Mouse (Mus musculus): Measurements from ENCODE around the gene Kdm5a. TPM values are rescaled to one million over a fixed set of nuclear protein-coding genes. Genes with fewer than 3 reads are reported as not detected.

The Kdm5a gene
- polyA plus RNA-seq, 1 experiment from 2014 or later: 41.5 TPM

DNA sequence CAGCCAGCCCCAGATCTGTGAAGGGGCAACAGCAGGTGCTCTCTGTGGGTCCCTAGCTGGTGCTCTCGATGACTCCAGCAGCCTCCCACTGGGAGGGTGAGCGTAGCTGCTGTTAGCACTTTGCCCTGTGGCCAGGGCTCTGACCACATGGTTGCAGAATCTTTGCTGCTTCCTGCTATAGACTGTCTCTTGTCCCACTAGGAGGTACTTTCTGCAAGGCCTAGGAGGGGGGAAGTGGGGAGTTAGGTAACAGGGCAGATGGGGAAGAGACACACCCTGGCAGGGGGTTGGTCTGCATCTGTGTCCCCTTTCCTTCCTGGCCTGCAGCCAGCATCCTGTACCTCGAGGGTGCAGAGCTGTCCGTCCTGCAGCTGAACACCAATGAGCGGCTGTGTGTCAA is 109.5 kb downstream of the Kdm5a start:
- ATAC-seq (no peak), DNase-seq (ENCODE audit: low spot score) (peak; percentile 19)
- Histone ChIP-seq H3K36me3 (ENCODE audit: control insufficient read depth, insufficient read depth, low read length) (no peaks in the 10 kb centered on the region), H3K9ac (ENCODE audit: low read length) (no peak overlapping the region), H3K4me3 (ENCODE audit: low read depth, low read length) (no peak overlapping the region), H3K9me3 (replicated peaks; ENCODE audit: control insufficient read depth, low read length) (no peaks in the 10 kb centered on the region), H3K4me2 (ENCODE audit: low read length) (no peak overlapping the region), H3K27ac (ENCODE audit: low read depth, low read length) (0 out of 2 replicates have a peak overlapping the region, but pooled peaks have one; percentile 9), H3K27me3 (replicated peaks; ENCODE audit: control insufficient read depth, insufficient read depth, low read length) (no peaks in the 10 kb centered on the region), H3K4me1 (ENCODE audit: control insufficient read depth, insufficient read depth, low read length) (peaks cover 25% of the 10 kb centered on the region)
- WGBS: 41% methylated on average over 5 of the region's 5 CpGs

DNA sequence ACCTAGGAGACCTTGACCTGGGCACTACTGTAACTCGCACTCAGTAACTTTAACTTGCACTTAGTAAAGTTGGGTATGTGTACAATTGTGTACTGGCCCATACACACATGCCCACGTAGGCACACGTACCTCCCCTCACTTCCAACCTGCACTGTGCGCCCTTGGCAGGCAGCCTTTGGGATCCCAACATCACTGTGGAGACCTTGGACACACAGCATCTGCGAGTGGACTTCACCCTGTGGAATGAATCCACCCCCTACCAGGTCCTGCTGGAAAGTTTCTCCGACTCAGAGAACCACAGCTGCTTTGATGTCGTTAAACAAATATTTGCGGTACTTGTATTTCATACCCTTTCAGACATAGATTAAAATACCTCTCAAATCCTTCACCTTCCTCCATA is 111.4 kb downstream of the Kdm5a start:
- H3K9ac ChIP-seq (ENCODE audit: low read length): no peak overlapping the region
- peaks cover 25% of the 10 kb centered on the region for H3K4me1 ChIP-seq (ENCODE audit: control insufficient read depth, insufficient read depth, low read length)
- H3K4me3 ChIP-seq (ENCODE audit: low read depth, low read length): no peak overlapping the region
- no peaks in the 10 kb centered on the region for H3K27me3 ChIP-seq (replicated peaks; ENCODE audit: control insufficient read depth, insufficient read depth, low read length)
- no peaks in the 10 kb centered on the region for H3K9me3 ChIP-seq (replicated peaks; ENCODE audit: control insufficient read depth, low read length)
- H3K4me2 ChIP-seq (ENCODE audit: low read length): no peak overlapping the region
- 81% methylated on average over 8 of the region's 8 CpGs for WGBS
- ATAC-seq: no peak
- H3K27ac ChIP-seq (ENCODE audit: low read depth, low read length): no peak overlapping the region
- H3K36me3 ChIP-seq (ENCODE audit: control insufficient read depth, insufficient read depth, low read length): 0 out of 2 replicates have a peak, but pooled peaks cover 2% of the 10 kb centered on the region
- no peak for DNase-seq (ENCODE audit: low spot score)

DNA sequence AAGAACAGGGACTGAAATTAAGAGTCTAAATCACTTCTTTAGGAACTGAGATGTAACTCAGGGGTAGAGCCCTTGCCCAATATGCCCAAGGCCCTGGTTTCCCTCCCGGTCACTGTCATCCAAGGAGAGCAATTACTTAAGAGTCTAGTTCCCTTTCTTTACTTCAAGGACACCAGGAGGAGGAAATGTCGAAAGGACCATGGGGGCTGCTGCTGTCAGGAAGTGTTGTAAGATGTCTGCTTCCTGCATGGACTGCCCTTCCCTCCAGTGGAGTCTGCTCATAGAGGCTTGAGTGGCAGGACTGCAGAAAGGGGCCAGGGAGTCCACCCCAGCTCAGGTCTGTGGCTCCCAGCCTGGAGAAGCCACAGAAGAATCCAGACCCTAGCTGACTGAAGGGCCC is 115.4 kb downstream of the Kdm5a start:
- Histone ChIP-seq H3K4me3 (ENCODE audit: low read depth, low read length) (no peak overlapping the region), H3K27ac (ENCODE audit: low read depth, low read length) (no peak overlapping the region), H3K4me2 (ENCODE audit: low read length) (no peak overlapping the region), H3K27me3 (replicated peaks; ENCODE audit: control insufficient read depth, insufficient read depth, low read length) (no peaks in the 10 kb centered on the region), H3K9ac (ENCODE audit: low read length) (no peak overlapping the region), H3K4me1 (ENCODE audit: control insufficient read depth, insufficient read depth, low read length) (peaks cover under 1% of the 10 kb centered on the region; the same call in 1 of the 2 replicates), H3K9me3 (replicated peaks; ENCODE audit: control insufficient read depth, low read length) (no peaks in the 10 kb centered on the region), H3K36me3 (ENCODE audit: control insufficient read depth, insufficient read depth, low read length) (0 out of 2 replicates have a peak, but pooled peaks cover 5% of the 10 kb centered on the region)
- no peak for DNase-seq (ENCODE audit: low spot score)
- ATAC-seq: no peak
- WGBS: 96% methylated on average over 2 of the region's 2 CpGs

DNA sequence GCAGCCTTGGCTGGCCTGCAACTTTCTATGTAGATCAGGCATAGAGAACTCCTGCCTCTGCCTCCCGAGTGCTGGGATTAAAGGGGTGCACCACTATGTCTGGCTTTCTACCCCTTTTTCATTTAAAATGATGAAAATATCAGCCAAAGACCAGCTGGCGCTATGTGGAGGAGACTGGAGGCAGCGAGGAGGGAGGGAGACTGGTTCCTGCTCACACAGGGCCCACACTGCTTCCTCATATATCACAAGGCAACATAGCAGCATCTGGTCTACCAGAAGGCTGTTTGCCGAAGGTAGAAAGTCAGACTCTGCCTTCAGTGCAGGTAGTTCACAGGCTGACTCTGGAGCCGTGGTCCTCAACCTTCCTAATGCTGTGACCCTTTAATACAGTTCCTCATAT is 116.4 kb downstream of the Kdm5a start:
- no peak overlapping the region for H3K9ac ChIP-seq (ENCODE audit: low read length)
- DNase-seq (ENCODE audit: low spot score) (no peak), ATAC-seq (no peak)
- H3K27ac ChIP-seq (ENCODE audit: low read depth, low read length): no peak overlapping the region
- no peaks in the 10 kb centered on the region for H3K27me3 ChIP-seq (replicated peaks; ENCODE audit: control insufficient read depth, insufficient read depth, low read length)
- no peak overlapping the region for H3K4me3 ChIP-seq (ENCODE audit: low read depth, low read length)
- no peak overlapping the region for H3K4me2 ChIP-seq (ENCODE audit: low read length)
- 88% methylated on average over 5 of the region's 5 CpGs for WGBS
- 0 out of 2 replicates have a peak, but pooled peaks cover 5% of the 10 kb centered on the region for H3K36me3 ChIP-seq (ENCODE audit: control insufficient read depth, insufficient read depth, low read length)
- no peaks in the 10 kb centered on the region for H3K9me3 ChIP-seq (replicated peaks; ENCODE audit: control insufficient read depth, low read length)
- H3K4me1 ChIP-seq (ENCODE audit: control insufficient read depth, insufficient read depth, low read length): no peaks in the 10 kb centered on the region

DNA sequence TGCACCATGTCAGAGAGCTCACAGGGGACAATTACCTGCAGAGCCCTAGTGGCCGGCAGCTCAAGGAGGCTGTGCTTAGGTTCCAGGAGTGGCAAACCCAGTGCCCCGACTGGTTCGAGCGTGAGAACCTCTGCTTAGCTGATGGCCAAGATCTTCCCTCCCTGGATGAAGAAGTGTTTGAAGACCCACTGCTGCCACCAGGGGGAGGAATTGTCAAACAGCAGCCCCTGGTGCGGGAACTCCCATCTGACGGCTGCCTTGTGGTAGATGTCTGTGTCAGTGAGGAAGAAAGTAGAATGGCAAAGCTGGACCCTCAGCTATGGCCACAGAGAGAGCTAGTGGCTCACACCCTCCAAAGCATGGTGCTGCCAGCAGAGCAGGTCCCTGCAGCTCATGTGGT is 117.6 kb downstream of the Kdm5a start:
- Histone ChIP-seq H3K27me3 (replicated peaks; ENCODE audit: control insufficient read depth, insufficient read depth, low read length) (no peaks in the 10 kb centered on the region), H3K4me2 (ENCODE audit: low read length) (no peak overlapping the region), H3K9me3 (replicated peaks; ENCODE audit: control insufficient read depth, low read length) (no peaks in the 10 kb centered on the region), H3K4me1 (ENCODE audit: control insufficient read depth, insufficient read depth, low read length) (no peaks in the 10 kb centered on the region), H3K4me3 (ENCODE audit: low read depth, low read length) (no peak overlapping the region), H3K27ac (ENCODE audit: low read depth, low read length) (no peak overlapping the region), H3K9ac (ENCODE audit: low read length) (no peak overlapping the region), H3K36me3 (ENCODE audit: control insufficient read depth, insufficient read depth, low read length) (0 out of 2 replicates have a peak, but pooled peaks cover 5% of the 10 kb centered on the region)
- DNase-seq (ENCODE audit: low spot score): no peak
- ATAC-seq: no peak
- WGBS: 90% methylated on average over 6 of the region's 6 CpGs

DNA sequence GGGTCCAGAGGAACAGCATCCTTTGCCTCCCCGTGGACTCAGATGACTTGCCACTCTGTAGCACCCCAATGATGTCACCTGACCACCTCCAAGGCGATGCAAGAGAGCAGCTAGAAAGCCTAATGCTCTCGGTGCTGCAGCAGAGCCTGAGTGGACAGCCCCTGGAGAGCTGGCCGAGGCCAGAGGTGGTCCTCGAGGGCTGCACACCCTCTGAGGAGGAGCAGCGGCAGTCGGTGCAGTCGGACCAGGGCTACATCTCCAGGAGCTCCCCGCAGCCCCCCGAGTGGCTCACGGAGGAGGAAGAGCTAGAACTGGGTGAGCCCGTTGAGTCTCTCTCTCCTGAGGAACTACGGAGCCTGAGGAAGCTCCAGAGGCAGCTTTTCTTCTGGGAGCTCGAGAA is 118.1 kb downstream of the Kdm5a start:
- Histone ChIP-seq H3K4me2 (ENCODE audit: low read length) (no peak overlapping the region), H3K4me1 (ENCODE audit: control insufficient read depth, insufficient read depth, low read length) (no peaks in the 10 kb centered on the region), H3K27ac (ENCODE audit: low read depth, low read length) (no peak overlapping the region), H3K36me3 (ENCODE audit: control insufficient read depth, insufficient read depth, low read length) (0 out of 2 replicates have a peak, but pooled peaks cover 5% of the 10 kb centered on the region), H3K4me3 (ENCODE audit: low read depth, low read length) (no peak overlapping the region), H3K9me3 (replicated peaks; ENCODE audit: control insufficient read depth, low read length) (no peaks in the 10 kb centered on the region), H3K9ac (ENCODE audit: low read length) (no peak overlapping the region), H3K27me3 (replicated peaks; ENCODE audit: control insufficient read depth, insufficient read depth, low read length) (no peaks in the 10 kb centered on the region)
- WGBS: 90% methylated on average over 14 of the region's 14 CpGs
- no peak for ATAC-seq
- DNase-seq (ENCODE audit: low spot score): no peak

DNA sequence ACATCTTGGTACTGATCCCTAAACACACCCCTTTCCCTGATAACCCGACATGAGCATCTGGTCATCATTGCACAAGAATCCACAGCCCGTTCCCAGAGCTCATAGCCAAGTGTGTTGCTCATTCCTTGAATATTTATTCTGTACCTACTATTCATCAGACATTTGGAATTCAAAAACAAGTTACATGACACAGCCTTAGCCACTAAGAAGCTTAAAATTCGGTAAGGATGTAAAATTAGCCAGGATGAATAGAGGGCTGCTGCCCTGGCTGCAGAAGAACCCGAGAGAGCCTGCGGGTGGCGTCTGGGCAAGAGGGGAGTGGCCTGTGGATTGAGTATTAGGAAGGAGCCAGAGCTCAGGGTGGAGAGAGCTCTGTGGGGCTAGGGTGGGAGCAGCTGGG is 118.8 kb downstream of the Kdm5a start:
- H3K4me2 ChIP-seq (ENCODE audit: low read length): no peak overlapping the region
- H3K4me1 ChIP-seq (ENCODE audit: control insufficient read depth, insufficient read depth, low read length): no peaks in the 10 kb centered on the region
- WGBS: 44% methylated on average over 6 of the region's 6 CpGs
- no peak overlapping the region for H3K9ac ChIP-seq (ENCODE audit: low read length)
- DNase-seq (ENCODE audit: low spot score): no peak
- 0 out of 2 replicates have a peak, but pooled peaks cover 5% of the 10 kb centered on the region for H3K36me3 ChIP-seq (ENCODE audit: control insufficient read depth, insufficient read depth, low read length)
- no peak overlapping the region for H3K27ac ChIP-seq (ENCODE audit: low read depth, low read length)
- no peak for ATAC-seq
- no peak overlapping the region for H3K4me3 ChIP-seq (ENCODE audit: low read depth, low read length)
- no peaks in the 10 kb centered on the region for H3K9me3 ChIP-seq (replicated peaks; ENCODE audit: control insufficient read depth, low read length)
- no peaks in the 10 kb centered on the region for H3K27me3 ChIP-seq (replicated peaks; ENCODE audit: control insufficient read depth, insufficient read depth, low read length)

DNA sequence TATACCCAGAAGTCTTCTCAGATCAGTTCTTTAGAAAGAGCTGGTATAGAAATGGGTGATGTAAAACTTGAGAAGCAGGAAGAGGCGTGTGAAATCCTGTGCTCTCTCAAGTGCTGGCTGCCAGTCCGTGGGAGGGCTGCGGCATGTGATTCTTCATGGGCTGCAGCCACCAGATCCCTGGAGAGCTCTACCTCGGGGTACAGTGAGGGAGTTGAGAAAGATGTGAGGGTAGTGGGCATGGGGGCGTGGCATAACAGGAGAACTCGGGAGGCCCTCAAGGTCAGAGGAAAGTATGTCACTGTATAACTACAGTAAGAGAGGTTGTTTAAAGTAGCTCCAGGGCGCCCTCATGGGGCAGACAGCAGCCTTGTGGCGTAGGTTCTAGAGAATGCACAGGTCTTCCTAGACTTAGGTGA is 119.3 kb downstream of the Kdm5a start:
- no peak overlapping the region for H3K27ac ChIP-seq (ENCODE audit: low read depth, low read length)
- no peaks in the 10 kb centered on the region for H3K9me3 ChIP-seq (replicated peaks; ENCODE audit: control insufficient read depth, low read length)
- 0 out of 2 replicates have a peak, but pooled peaks cover 5% of the 10 kb centered on the region for H3K36me3 ChIP-seq (ENCODE audit: control insufficient read depth, insufficient read depth, low read length)
- H3K4me1 ChIP-seq (ENCODE audit: control insufficient read depth, insufficient read depth, low read length): no peaks in the 10 kb centered on the region
- 43% methylated on average over 8 of the region's 8 CpGs for WGBS
- DNase-seq (ENCODE audit: low spot score): no peak
- no peak overlapping the region for H3K4me2 ChIP-seq (ENCODE audit: low read length)
- no peak for ATAC-seq
- no peak overlapping the region for H3K4me3 ChIP-seq (ENCODE audit: low read depth, low read length)
- no peaks in the 10 kb centered on the region for H3K27me3 ChIP-seq (replicated peaks; ENCODE audit: control insufficient read depth, insufficient read depth, low read length)
- H3K9ac ChIP-seq (ENCODE audit: low read length): no peak overlapping the region

DNA sequence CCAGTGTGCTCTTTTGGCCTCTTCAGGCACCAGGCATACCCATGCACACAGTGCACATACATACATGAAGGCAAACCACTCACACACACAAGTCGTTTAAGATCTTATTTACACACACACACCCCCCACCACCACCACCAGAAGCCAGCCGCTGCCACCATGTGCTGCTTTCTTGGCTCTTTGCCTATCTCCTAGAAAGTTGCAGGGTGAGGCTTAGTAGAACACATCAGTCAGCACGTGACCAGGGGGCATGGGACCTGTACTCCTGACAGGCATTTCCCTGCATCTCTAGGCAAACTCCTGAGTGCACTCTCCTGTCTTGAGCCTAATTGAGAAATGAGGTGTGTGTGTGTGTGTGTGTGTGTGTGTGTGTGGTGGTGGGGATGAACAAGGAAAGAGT is 121.1 kb downstream of the Kdm5a start:
- H3K9ac ChIP-seq (ENCODE audit: low read length): no peak overlapping the region
- H3K27me3 ChIP-seq (replicated peaks; ENCODE audit: control insufficient read depth, insufficient read depth, low read length): no peaks in the 10 kb centered on the region
- 0 out of 2 replicates have a peak, but pooled peaks cover 3% of the 10 kb centered on the region for H3K36me3 ChIP-seq (ENCODE audit: control insufficient read depth, insufficient read depth, low read length)
- H3K27ac ChIP-seq (ENCODE audit: low read depth, low read length): no peak overlapping the region
- H3K4me3 ChIP-seq (ENCODE audit: low read depth, low read length): no peak overlapping the region
- 63% methylated on average over 3 of the region's 3 CpGs for WGBS
- H3K9me3 ChIP-seq (replicated peaks; ENCODE audit: control insufficient read depth, low read length): no peaks in the 10 kb centered on the region
- ATAC-seq: no peak
- H3K4me1 ChIP-seq (ENCODE audit: control insufficient read depth, insufficient read depth, low read length): peaks cover 3% of the 10 kb centered on the region; the same call in 1 of the 2 replicates
- DNase-seq (ENCODE audit: low spot score): no peak
- no peak overlapping the region for H3K4me2 ChIP-seq (ENCODE audit: low read length)
